Mouse (Mus musculus): Measurements from ENCODE around the gene Slc22a1. TPM values are rescaled to one million over a fixed set of nuclear protein-coding genes. Genes with fewer than 3 reads are reported as not detected.

Gene Slc22a1
- polyA plus RNA-seq, 1 experiment from 2014 or later = 0.90 TPM

Other genes with a start within 250 kb of the Slc22a1 start
- 0.11 and 0.45 TPM in 2 replicates for gene Slc22a3, start 168.1 kb downstream of the Slc22a1 start, polyA plus RNA-seq (2014; fragmentation: Nextera tagmentation; extraction: Ambion mirVana)
- not detected in 2 replicates for gene Slc22a2, start 91.7 kb downstream of the Slc22a1 start, polyA plus RNA-seq (2014; fragmentation: Nextera tagmentation; extraction: Ambion mirVana)
- 46.0 and 51.7 TPM in 2 replicates for gene Igf2r, start 93.8 kb upstream of the Slc22a1 start, polyA plus RNA-seq (2014; fragmentation: Nextera tagmentation; extraction: Ambion mirVana)
- gene Mas1, start 192.3 kb upstream of the Slc22a1 start, polyA plus RNA-seq (2014; fragmentation: Nextera tagmentation; extraction: Ambion mirVana) = 1.7 and 2.0 TPM in 2 replicates
- not detected in 2 replicates for gene Mrgprh, start 200.2 kb upstream of the Slc22a1 start, polyA plus RNA-seq (2014; fragmentation: Nextera tagmentation; extraction: Ambion mirVana)
- 1.5 and 2.9 TPM in 2 replicates for gene Pnldc1, start 234.4 kb upstream of the Slc22a1 start, polyA plus RNA-seq (2014; fragmentation: Nextera tagmentation; extraction: Ambion mirVana)
- 444 and 478 TPM in 2 replicates for gene Tcp1, start 239.9 kb upstream of the Slc22a1 start, polyA plus RNA-seq (2014; fragmentation: Nextera tagmentation; extraction: Ambion mirVana)
- 140 and 152 TPM in 2 replicates for gene Mrpl18, start 240.5 kb upstream of the Slc22a1 start, polyA plus RNA-seq (2014; fragmentation: Nextera tagmentation; extraction: Ambion mirVana)

Measured in stomach, embryonic 14.5 days (tissue).